Mouse (Mus musculus): Measurements from ENCODE around the gene Olfr1039. TPM values are rescaled to one million over a fixed set of nuclear protein-coding genes. Genes with fewer than 3 reads are reported as not detected.
"Not testable (repeated sequence)": the region's sequence is repeated elsewhere in the genome, so short reads cannot be mapped to it uniquely, and the experiment has no call there.

Gene Olfr1039
- polyA plus RNA-seq (2015; fragmentation: Nextera tagmentation; extraction: Ambion mirVana): not detected in 2 replicates

DNA sequence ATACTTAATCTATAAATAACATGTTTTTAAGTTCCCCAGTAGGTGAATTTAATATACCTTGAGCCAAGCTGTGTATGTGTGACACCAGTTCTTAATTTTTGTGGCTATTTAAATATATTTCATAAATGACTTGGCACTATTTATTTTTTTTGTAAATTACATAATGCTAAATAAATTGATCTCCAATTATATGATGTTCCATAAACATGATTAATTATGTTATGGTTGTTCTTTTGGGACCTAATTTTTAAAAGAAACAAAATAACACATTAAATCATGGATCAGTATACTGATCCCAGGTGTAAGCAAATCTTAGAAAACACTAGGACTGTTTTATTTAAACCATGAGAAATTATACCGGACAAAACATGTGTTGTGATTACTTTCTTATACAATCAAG, at the start of gene Olfr1039:
TSS of gene Olfr1039 (minus strand) at position 101 of the 400 bp plus-strand sequence.
- 78% methylated on average over 1 of the region's 1 CpGs for WGBS (ENCODE audit: insufficient replicate concordance)

GRCm38 (mm10) chr2:86179950-86180349, 44.2 kb upstream of the Olfr1039 start:
- TF ChIP-seq EP300 (IDR thresholded peaks at IDR 0.05; ENCODE audit: low read depth) (no peak), CTCF (IDR thresholded peaks at IDR 0.05; ENCODE audit: low read depth) (no peak)
- 80% methylated on average over 3 of the region's 3 CpGs for WGBS (ENCODE audit: insufficient replicate concordance)

More for the DNA sequence above, at the start of gene Olfr1039:
- Histone ChIP-seq H3K9me3 (ENCODE audit: low read length) (no peaks in the 10 kb centered on the region), H3K36me3 (replicated peaks; ENCODE audit: insufficient read depth, low read length) (no peaks in the 10 kb centered on the region), H3K4me2 (ENCODE audit: low read depth, low read length) (no peak within 1 kb of the TSS), H3K4me3 (ENCODE audit: low read depth, low read length) (no peak within 1 kb of the TSS), H3K27ac (ENCODE audit: low read depth) (no peak within 1 kb of the TSS), H3K4me1 (ENCODE audit: insufficient read depth) (no peaks in the 10 kb centered on the region), H3K9ac (replicated peaks) (no peak within 1 kb of the TSS), H3K27me3 (ENCODE audit: insufficient read depth, low read length) (no peaks in the 10 kb centered on the region)
- ATAC-seq: no peak
- no peak for DNase-seq
- TF ChIP-seq EP300 (IDR thresholded peaks at IDR 0.05; ENCODE audit: low read depth) (no peak), CTCF (IDR thresholded peaks at IDR 0.05; ENCODE audit: low read depth) (no peak)

DNA sequence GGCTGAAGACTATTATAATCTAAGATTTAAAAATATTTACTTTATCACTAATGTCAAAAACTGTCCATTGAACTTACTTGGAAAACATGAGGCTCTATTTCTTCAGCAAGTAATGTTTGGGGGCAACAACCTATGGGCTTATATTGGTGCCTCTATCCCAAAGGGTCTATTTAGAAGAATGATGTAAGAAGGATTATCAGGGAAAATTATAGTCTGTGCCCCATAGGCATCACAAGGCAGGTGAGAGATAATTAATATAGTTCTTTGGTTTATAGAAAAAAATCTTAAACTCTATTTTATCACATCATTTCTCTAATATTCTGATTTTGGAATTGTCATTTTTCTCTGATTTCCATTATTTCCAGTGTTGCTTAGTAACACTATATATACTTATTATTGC, 42.0 kb upstream of the Olfr1039 start, which contains the start of gene Olfr1044:
TSS of gene Olfr1044 (minus strand) at position 101 of the 400 bp plus-strand sequence.
- no peak within 1 kb of the TSS for H3K9ac ChIP-seq (replicated peaks)
- TF ChIP-seq CTCF (IDR thresholded peaks at IDR 0.05; ENCODE audit: low read depth) (no peak), EP300 (IDR thresholded peaks at IDR 0.05; ENCODE audit: low read depth) (no peak)
- H3K27me3 ChIP-seq (ENCODE audit: insufficient read depth, low read length): no peaks in the 10 kb centered on the region
- no peak within 1 kb of the TSS for H3K4me2 ChIP-seq (ENCODE audit: low read depth, low read length)
- no peak within 1 kb of the TSS for H3K27ac ChIP-seq (ENCODE audit: low read depth)
- H3K36me3 ChIP-seq (replicated peaks; ENCODE audit: insufficient read depth, low read length): no peaks in the 10 kb centered on the region
- no peak within 1 kb of the TSS for H3K4me3 ChIP-seq (ENCODE audit: low read depth, low read length)
- DNase-seq (no peak), ATAC-seq (no peak)
- no peaks in the 10 kb centered on the region for H3K9me3 ChIP-seq (ENCODE audit: low read length)
- H3K4me1 ChIP-seq (ENCODE audit: insufficient read depth): no peaks in the 10 kb centered on the region

More at GRCm38 (mm10) chr2:86179950-86180349, 44.2 kb upstream of the Olfr1039 start:
- H3K36me3 ChIP-seq (replicated peaks; ENCODE audit: insufficient read depth, low read length): no peaks in the 10 kb centered on the region
- no peak overlapping the region for H3K27ac ChIP-seq (ENCODE audit: low read depth)
- no peaks in the 10 kb centered on the region for H3K9me3 ChIP-seq (ENCODE audit: low read length)
- H3K4me2 ChIP-seq (ENCODE audit: low read depth, low read length): no peak overlapping the region
- no peaks in the 10 kb centered on the region for H3K4me1 ChIP-seq (ENCODE audit: insufficient read depth)
- no peak overlapping the region for H3K9ac ChIP-seq (replicated peaks)
- ATAC-seq (no peak), DNase-seq (no peak)
- H3K27me3 ChIP-seq (ENCODE audit: insufficient read depth, low read length): no peaks in the 10 kb centered on the region
- H3K4me3 ChIP-seq (ENCODE audit: low read depth, low read length): no peak overlapping the region

DNA sequence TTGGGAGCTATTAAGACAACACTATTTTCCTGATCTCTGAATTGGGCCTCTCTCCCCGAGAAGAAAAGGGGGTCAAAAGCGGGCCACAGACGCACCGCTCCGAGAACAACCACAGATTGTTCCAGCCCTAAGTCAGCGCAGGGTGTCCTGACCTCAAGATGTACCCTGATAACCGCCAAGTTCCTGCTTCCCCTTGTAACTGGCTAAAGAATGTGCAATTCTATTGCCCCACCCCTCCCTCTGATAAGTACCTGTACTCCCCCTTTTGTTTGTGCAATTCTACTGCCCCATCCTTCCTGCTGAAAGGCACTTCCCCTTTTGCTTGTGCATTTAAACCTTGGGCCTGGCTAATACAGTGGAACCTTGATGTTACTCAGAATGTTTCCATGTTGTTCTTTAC, 39.7 kb upstream of the Olfr1039 start:
- TF ChIP-seq EP300 (IDR thresholded peaks at IDR 0.05; ENCODE audit: low read depth): peak; percentile 73
- not testable (repeated sequence) for H3K27me3 ChIP-seq (ENCODE audit: insufficient read depth, low read length); H3K9me3 ChIP-seq (ENCODE audit: low read length); H3K36me3 ChIP-seq (replicated peaks; ENCODE audit: insufficient read depth, low read length); H3K4me3 ChIP-seq (ENCODE audit: low read depth, low read length); H3K4me2 ChIP-seq (ENCODE audit: low read depth, low read length); H3K4me1 ChIP-seq (ENCODE audit: insufficient read depth); H3K9ac ChIP-seq (replicated peaks); H3K27ac ChIP-seq (ENCODE audit: low read depth)
- 30% methylated on average over 7 of the region's 7 CpGs for WGBS (ENCODE audit: insufficient replicate concordance)
- peak; percentile 14 for DNase-seq
- ATAC-seq: 0 out of 2 replicates have a peak, but pooled peaks have one; percentile 29

GRCm38 (mm10) chr2:86167422-86167821, 31.7 kb upstream of the Olfr1039 start, which contains the start of gene Olfr1043:
Olfr1043 (minus strand) TSS chr2:86167522.
- WGBS (ENCODE audit: insufficient replicate concordance): 79% methylated on average over 2 of the region's 2 CpGs
- H3K4me1 ChIP-seq (ENCODE audit: insufficient read depth): no peaks in the 10 kb centered on the region
- no peak within 1 kb of the TSS for H3K27ac ChIP-seq (ENCODE audit: low read depth)
- H3K9me3 ChIP-seq (ENCODE audit: low read length): no peaks in the 10 kb centered on the region
- H3K36me3 ChIP-seq (replicated peaks; ENCODE audit: insufficient read depth, low read length): no peaks in the 10 kb centered on the region
- H3K9ac ChIP-seq (replicated peaks): no peak within 1 kb of the TSS
- no peak for ATAC-seq
- no peak within 1 kb of the TSS for H3K4me3 ChIP-seq (ENCODE audit: low read depth, low read length)
- TF ChIP-seq CTCF (IDR thresholded peaks at IDR 0.05; ENCODE audit: low read depth) (no peak), EP300 (IDR thresholded peaks at IDR 0.05; ENCODE audit: low read depth) (no peak)
- DNase-seq: no peak
- H3K27me3 ChIP-seq (ENCODE audit: insufficient read depth, low read length): no peaks in the 10 kb centered on the region
- no peak within 1 kb of the TSS for H3K4me2 ChIP-seq (ENCODE audit: low read depth, low read length)

- DNase-seq (no peak), ATAC-seq (no peak)
- Histone ChIP-seq H3K9me3 (ENCODE audit: low read length) (no peaks in the 10 kb centered on the region), H3K4me1 (ENCODE audit: insufficient read depth) (no peaks in the 10 kb centered on the region), H3K9ac (replicated peaks) (no peak within 1 kb of the TSS), H3K27ac (ENCODE audit: low read depth) (no peak within 1 kb of the TSS), H3K36me3 (replicated peaks; ENCODE audit: insufficient read depth, low read length) (no peaks in the 10 kb centered on the region), H3K27me3 (ENCODE audit: insufficient read depth, low read length) (no peaks in the 10 kb centered on the region), H3K4me2 (ENCODE audit: low read depth, low read length) (no peak within 1 kb of the TSS), H3K4me3 (ENCODE audit: low read depth, low read length) (no peak within 1 kb of the TSS)
- TF ChIP-seq CTCF (IDR thresholded peaks at IDR 0.05; ENCODE audit: low read depth) (no peak), EP300 (IDR thresholded peaks at IDR 0.05; ENCODE audit: low read depth) (no peak)
- 73% methylated on average over 2 of the region's 2 CpGs for WGBS (ENCODE audit: insufficient replicate concordance)
These were observed 26.0 kb upstream of the Olfr1039 start, which contains the start of gene Olfr1042 for GRCm38 (mm10) chr2:86161738-86162137. Olfr1042 (minus strand) TSS chr2:86161838.

- TF ChIP-seq EP300 (IDR thresholded peaks at IDR 0.05; ENCODE audit: low read depth) (no peak), CTCF (IDR thresholded peaks at IDR 0.05; ENCODE audit: low read depth) (no peak)
- no peaks in the 10 kb centered on the region for H3K27me3 ChIP-seq (ENCODE audit: insufficient read depth, low read length)
- H3K4me1 ChIP-seq (ENCODE audit: insufficient read depth): no peaks in the 10 kb centered on the region
- no peak within 1 kb of the TSS for H3K4me2 ChIP-seq (ENCODE audit: low read depth, low read length)
- H3K36me3 ChIP-seq (replicated peaks; ENCODE audit: insufficient read depth, low read length): no peaks in the 10 kb centered on the region
- H3K9ac ChIP-seq (replicated peaks): no peak within 1 kb of the TSS
- no peaks in the 10 kb centered on the region for H3K9me3 ChIP-seq (ENCODE audit: low read length)
- no peak for ATAC-seq
- no peak within 1 kb of the TSS for H3K4me3 ChIP-seq (ENCODE audit: low read depth, low read length)
- H3K27ac ChIP-seq (ENCODE audit: low read depth): no peak within 1 kb of the TSS
- 59% methylated on average over 1 of the region's 1 CpGs for WGBS (ENCODE audit: insufficient replicate concordance)
- DNase-seq: no peak
These were observed 10.9 kb upstream of the Olfr1039 start, which contains the start of gene Olfr1040 for GRCm38 (mm10) chr2:86146632-86147031. Olfr1040 (minus strand) TSS chr2:86146732.
